Mouse (Mus musculus) right cerebral cortex, adult 2 months (tissue): ENCODE results near the gene Tmem273.

Experiments
- DNase-seq, 2 experiments: peaks; one replicate each; pipeline ENCODE4 v3.0.0; 2021 to 2022; ENCODE audit warnings: low spot score in 2 of 2

Tmem273 gene

DNA sequence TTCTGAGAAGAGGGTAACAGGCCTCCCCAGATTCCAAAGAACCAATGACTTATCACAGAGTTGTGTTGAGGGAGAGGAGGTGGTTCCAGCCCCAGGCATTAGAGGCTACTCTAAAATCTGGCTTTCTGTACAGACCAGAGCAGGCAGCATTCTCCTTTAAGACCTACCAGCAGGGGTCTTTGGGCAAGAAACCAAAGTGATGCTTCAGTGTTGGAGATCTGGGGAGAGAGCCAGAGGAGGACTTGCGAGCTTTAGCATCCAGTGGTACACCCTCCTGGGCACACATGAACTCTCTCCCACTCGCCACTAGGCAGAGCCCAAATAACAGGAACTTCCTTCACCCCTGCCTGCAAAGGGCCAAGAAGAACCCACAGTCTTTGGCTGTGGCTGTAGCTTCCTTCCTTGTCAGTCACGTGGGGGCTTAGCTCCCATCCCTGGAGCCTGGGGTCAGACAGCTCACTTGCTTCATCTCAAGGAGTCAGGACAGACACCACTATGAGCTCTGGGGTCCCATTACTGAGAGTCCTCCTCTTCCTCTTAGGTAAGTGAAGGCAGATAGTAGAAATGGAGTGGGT lies at the start of gene Tmem273:
TSS of gene Tmem273 (plus strand) at position 408 of the 575 bp plus-strand sequence.
- DNase-seq = no peak

DNA sequence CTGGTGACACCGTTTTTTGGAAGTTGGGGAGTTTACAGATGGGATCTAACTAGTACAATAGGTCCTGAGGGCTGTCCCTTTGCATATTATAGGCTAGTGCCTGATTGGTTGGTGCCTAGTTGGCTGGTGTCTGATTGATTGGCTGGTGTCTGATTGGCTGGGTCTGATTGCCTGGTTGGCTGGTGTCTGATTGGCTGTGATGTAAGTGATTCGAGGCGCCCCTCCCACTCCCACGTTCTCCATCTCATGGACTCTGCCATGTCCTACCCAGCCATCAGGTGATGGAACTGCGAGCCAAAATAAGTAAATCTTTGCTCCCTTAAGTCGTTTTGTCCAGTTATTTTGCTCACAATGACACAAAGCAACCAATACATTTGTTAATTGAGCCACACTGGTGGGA lies 49.2 kb upstream of the Tmem273 start:
- DNase-seq = no peak

DNA sequence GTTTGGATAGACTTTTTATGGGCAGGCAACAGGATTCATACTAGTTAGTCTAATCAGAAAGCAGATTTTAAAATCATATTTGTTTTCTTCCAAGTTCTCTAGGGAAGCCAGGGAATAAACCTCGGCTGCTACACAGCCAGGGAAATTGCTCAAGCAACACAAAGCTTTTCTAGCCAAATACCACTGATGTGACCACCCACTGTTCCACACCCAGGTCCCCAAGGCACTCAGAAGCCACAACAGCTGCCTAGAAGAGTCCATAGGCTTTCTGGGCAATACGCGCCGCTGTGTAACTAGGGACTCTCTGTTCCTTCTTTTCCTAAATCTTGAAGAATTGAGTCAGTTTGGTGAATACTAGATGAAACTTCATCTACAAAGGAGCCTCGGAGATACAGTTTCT lies 47.2 kb upstream of the Tmem273 start:
- DNase-seq = no peak

DNA sequence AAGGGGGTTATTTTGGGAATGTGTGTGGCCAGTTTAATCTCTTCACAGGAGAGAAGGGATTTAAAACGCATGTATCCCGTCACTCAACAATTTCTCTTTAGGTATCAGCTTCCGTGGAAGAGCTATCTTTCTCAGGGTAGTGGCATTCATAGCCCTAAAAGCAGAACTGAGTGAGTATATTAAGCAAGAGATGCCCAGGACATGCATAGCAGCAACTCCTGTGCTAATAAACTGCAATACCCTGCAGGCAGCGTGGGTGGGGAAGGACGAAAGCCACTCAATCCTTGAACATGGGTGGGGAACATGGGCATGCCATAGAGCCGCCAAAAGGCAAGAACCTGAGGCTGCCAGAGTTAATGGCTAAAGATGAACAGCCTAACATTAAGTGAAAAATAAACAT lies 37.2 kb upstream of the Tmem273 start:
- no peak for DNase-seq

DNA sequence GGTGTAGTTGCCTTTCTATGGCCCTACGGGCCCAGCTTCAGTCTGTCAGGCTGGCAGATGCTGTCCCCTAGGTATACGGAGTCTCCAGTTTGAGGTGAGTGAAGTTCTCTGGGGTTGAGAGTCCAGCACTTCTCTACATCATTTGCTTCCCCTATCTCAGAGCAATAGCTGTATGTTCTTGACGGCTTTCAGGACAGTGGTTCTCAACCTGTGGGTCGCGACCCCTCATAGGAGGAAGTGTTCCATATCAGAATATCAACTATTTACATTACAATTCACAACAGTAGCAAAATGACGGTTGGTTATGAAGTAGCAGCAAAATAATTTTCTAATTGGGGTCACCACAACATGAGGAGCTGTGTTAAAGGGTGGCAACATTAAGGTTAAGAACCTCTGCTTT lies 35.0 kb upstream of the Tmem273 start:
- DNase-seq = no peak

DNA sequence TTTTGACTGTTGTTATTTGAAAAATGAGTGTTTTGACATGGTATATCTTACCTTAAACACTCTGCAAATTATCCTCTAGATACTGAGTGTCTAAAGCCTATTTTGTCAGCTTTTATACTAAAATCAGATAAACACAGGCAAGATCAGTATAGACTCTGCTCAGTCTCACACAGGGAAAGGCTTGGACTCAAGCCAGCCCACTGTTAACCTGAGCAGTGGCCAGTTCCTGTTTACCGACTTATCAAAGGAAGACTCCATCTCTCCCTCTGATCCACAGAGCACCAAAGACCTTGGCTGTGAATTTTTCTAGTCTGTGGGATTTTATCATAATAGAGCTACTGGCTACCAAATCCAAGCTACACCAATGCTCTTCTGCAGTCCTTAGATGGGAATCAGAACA lies 31.5 kb upstream of the Tmem273 start:
- no peak for DNase-seq

DNA sequence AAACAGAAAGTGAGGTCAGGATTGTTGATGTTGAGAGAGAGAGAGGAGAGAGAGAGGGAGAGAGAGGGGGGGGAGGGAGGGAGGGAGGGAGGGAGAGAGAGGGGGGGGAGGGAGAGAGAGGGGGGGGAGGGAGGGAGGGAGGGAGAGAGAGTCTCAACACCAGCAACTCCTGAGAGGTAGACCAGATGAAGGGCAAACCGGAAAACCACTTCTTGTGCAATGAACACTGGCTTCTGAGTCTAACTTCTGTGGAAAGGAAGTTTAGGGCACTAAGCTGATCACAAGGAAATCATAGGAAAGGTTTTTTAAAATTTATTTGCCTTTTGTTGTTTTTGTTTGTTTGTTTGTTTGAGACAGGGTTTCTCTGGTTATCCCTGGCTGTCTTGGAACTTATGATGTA lies 23.6 kb upstream of the Tmem273 start:
- DNase-seq = no peak

DNA sequence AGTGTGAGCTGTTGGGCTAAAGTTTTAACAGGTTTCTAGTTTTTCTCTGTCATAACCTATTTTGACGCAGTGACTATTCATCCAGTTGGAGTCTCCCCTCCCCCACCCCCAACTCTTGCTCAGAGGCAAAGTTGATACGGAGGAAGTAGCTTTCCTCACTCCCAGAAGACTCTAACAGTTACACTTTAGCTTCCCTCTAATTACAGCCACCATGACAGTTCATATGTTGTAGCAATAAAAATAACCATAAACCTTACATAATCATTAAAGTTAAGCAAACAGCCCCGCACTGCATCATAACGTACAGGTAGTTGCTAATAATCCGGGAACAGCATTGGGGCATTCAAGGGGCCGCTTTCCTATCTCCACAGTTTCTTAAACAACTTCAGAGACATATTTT lies 15.2 kb upstream of the Tmem273 start:
- no peak for DNase-seq

DNA sequence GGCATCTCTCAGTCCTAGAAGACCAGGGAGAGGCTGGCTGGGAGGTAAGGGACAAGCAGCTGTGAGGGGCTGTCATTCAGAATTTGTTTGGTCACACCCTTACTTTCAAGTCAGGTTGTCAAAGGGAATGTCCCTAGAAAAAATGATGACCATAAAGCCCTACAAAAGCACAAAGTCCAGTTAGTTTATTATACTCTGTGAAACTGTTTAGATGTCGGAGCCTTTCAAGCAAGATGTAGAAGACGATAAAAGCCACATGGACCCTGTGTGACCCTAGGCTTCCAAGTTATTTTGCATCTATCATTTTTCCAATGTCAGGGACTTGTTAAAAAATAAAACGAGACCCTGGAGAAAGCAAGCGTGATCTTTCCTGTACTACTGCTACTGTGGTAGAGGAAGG lies 13.7 kb upstream of the Tmem273 start:
- no peak for DNase-seq

DNA sequence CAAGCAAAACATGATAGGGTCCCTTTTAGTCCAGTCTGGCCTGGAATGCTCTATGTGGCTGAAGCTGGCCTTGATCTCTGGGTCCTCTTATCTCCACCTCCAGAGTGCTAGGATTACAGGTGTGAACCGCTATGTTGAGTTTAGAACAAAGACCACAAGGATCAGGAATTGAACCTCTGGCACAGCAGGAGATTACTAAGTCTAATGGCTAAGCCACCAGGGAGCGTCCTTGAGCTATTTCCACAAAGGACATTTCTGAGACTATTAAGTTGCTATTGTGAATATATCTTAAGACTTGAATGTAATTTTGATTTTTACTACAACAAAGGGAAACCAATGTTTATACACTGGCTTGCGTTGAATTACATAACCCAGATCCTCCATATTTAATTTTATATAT lies 13.0 kb upstream of the Tmem273 start:
- DNase-seq = peak; percentile 33 to 35

DNA sequence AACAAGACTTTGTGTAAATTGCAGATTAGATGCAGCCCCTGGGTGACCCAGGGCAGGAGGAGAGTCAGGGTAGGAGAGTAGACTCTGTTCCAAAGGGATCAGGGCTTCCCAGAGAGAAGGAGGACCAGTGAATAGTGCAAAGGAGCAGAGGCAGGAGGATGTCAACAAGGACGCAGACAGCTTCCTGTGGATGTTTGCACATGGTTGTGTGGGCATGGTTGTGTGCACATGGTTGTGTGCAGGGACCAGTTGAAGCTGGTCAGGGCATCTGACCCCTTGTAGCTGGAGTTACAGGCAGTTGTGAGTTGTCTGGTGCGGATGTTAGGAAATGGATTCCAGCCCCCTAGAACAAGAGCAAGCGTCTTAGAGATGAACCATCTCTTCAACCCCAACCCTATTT lies 12.3 kb upstream of the Tmem273 start:
- no peak for DNase-seq

DNA sequence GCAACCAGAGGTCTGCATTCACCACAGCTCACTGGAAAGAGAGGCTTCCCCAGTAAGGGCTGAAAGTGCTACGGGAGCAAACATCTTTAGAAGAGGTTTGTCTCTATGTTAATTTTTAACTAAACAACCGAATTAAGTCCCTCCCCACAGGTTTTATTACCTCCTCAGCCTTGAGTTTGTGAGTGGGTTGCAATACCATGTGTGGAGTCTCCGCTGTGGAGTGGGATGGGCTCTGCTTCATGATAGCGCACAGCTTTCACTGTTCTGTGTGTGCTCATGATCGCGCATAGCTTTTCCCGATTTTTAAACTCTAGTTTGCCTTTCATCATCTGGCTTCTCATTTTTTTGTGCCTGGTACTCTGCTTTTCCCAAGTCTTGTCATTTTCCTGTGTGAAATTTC lies 9.7 kb upstream of the Tmem273 start:
- no peak for DNase-seq

DNA sequence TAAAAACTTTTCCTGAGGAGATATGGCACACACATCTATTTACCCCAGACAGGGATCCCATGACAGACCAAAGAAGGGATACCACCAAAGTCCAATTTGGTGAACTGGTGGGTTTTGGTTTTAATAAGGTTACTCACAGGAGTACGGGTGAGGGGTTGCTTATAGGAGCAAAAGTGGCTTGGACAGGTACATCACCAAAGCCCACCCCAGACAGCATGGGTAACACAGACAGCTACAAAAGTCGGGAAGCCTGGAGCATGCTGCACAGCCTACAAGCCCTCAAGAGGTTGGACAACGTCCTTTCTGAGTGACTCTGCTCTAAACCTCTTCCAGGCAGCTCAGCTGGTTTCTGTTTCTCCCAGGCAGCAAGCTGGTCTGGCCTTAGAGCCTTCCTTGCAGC lies 7.4 kb upstream of the Tmem273 start:
- DNase-seq = no peak

DNA sequence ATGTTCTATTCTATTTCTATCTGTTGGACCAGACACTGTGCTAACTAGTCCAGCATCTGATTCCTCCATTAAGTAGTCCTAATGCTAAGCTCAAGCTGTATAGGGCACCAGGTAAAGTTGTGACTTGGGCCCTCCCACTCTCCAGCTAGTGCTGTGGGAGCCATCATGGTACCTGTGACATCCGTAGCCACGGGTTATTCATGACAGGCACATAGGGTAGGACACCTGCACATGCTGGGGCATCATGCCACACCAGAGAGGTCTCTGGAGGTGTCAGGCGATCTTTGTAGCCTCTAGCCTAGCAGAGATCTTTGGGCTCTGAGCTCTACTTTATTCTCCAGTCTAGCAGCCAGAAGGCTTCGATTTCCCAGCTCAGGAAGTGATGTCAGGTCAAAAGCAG lies 2.9 kb upstream of the Tmem273 start:
- DNase-seq = no peak

DNA sequence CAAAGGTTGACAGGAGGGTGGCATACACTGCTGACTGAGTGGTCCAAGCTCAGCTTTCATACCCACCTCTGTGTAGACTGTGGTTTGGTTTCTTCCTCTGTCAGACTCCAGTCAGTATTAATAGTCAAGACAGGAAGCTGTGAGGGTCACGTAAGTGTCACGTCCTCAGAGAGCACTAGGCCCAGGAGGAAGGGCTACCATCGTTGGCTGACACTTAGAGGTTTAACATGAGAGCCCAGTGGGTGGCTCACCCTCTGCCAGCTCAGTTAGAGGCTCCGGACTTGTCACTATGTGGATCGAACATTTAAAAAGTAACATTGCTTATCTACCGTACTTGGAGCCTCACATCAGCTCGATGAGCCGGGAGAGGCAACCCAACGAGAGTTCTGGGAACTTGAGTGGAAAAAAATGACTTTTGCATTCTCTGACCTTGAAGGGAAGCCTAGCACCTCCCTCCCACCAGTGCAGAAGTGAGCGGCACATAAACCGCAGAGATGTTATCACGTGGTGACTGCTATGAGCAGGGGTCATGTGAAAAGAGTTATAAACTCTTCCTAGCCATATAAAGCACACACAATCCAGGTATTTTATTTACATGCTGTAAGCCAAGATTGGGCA lies 1.5 kb upstream of the Tmem273 start:
- no peak for DNase-seq

DNA sequence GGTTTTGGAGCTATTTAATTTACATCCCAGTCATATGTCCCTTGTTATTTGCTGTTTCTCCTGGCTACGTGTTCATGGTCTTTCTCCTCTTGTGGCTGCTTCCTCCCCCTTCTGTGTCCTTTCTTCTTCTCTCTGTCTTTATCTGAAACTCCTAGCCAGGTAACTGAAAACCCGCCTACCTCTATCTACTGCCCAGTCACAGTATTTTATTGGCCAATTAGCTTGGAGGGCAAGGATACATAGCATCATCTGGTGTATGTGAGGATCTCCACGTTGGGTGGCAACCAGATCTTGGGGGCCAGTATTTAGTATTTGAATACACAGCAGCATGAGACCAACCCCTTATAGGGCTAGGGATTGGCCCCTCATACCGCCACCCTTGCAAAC lies 1.0 kb upstream of the Tmem273 start:
- no peak for DNase-seq

DNA sequence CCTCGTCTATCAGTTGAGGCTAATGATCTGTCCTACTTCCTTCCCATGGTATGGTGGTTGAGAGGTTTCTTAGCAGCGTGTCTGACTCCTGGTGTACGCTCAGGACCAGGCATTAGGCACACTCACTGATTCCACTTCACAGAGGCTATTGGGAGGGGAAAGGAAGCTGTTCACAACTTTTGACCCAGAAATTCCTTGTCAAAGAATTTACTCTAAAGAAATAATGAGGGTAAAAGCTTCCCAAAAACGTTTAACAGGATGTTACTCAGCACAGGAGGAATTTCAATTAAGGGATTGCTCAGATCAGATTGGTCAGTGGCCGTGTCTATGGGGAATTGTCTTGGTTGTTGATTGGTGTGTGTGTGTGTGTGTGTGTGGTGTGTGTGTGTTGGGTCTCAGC lies 1.9 kb downstream of the Tmem273 start:
- no peak for DNase-seq

DNA sequence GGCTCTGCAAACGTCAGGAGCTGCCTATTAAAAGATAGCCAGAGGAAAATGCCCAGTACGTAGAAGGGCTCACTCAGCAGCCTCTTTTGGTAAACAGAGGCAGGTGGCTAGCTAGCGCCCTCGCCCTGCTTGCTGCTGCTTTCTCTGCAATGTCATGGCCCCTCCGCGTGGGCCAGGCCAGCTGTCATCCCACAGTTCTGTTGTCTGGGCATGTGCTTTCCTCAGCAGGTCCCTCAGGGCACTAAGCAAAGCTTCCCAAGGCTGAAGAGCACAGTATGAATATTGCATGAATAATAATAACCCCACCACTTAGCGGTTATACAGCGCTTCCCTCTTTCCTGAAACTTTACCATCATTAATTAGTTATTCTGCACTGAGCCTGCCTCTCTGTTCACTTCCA lies 10.6 kb downstream of the Tmem273 start:
- DNase-seq = no peak

DNA sequence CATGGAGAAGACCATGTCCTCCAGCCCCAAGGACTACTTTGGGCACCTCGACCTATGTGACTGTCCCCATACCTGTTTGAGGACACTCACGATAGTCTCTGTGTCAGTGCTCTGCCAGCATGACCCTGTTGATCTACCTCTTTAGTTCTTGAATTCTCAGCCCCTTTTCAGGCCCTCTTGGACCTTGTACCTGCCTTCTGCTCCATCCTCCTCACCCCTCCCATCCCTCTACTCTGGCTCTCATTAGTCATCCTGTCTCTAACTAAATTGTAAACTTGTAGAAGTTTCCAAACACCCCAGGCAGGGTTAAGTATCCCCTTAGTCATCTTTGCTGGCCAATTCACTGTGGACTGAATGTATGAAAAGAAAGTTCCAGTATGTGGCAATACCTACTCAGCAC lies 12.0 kb downstream of the Tmem273 start:
- no peak for DNase-seq

DNA sequence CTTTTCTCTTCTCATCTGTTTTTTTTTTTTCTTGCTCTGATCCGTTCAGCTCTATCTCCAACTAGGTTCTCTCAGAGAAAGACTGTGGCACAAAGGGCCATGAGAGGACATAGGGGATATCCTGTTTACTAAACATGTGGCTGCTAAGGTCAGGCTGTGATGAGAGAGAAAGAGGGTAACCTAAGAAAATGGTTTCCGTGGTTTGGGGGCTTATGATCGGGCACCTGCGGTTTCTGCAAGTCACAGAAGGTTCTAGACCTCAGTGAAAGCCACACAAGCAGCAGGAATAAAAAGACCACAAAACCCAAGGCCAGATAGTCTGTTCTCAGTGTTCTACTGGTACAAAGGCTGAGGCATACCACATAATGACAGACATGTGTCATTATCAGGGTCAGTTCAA lies 12.6 kb downstream of the Tmem273 start:
- DNase-seq = no peak

DNA sequence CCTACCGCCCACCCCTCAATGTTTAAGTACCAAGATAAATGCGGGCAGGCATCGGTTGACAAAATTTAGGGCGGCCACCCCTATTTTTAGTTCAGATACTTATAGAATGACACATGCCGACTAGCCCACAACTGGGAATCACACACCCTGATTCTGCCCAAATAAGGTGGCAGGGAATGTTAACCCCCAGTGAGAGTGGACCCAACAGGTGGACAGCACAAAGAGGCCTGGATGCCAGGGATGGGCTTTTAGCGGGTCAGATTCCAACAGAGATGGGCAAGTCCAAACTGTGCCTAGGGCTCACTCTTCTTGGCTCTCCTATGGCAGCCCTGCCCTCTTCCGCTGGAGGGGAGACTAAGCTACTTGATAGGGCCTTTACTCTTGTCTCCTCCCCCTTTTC lies 14.3 kb downstream of the Tmem273 start:
- DNase-seq = no peak

DNA sequence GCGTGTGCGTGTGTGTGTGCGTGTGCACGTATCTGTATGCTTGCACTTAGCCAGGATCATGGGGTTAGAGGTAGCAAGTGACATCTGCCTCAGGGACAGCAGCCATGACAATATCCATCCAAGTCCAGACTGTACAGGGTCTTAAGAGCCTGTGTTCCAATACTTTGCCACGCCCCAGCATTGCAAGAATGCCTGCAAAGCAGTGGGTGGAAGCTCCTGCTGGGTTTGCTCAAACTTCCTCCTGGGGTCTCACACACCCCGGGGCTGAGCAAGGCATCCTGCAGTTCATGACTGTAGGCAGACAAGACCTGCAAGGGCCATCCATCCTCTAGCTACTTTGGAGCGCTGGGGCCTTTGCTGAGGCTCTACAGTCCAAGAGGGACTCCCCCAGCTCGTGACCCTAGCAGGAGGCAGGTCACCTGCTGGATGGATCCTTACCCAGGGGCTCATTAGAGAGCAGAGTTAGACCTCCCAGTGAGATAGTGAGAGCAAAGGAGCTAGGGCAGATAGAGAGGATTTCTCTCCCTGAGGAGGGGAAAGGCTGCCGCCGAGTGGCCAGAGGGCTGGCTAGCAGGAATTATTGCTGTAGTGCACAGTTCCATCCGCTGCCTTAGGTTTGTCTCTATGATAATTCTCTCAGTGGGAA lies 15.4 kb downstream of the Tmem273 start:
- DNase-seq = peak in 1 of 2 experiments; percentile 9

DNA sequence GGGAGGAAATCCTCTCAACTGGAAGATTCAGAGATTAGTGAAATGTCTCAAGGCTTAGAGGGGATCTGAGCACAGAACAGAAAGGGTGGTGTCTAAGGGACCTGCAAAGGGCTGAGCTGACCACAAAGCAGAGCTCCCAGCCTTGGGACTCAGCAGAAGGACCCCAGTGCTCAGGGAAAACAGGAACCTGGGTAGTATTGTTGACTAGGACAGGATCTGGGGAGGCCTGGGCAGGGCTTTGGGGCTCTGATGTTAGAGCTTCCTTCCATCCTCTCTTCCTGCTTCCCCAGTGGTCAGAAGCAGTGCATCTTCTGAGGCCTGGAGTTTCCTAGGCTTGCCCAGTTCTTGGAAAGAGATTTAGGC lies 15.9 kb downstream of the Tmem273 start:
- no peak for DNase-seq

DNA sequence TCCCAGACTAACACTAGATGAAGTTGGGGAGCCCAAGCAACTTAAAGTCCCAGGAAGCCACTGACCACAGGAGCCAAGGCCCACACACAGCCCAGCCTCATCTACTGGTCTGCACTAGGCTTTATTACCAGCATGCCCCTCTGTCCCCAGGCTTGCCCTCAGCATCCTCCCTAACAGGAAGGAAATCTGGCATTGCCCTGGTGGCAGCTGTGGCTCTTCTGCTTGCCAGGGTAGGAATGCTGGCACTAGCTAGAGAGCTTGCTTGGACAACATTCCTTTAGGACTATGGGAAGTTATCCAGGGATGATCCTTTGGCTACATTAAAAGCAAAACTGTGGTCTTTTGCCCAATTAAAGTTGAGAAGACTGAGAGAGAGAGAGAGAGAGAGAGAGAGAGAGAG lies 24.3 kb downstream of the Tmem273 start:
- DNase-seq = no peak
